Mouse (Mus musculus): ENCODE results near the gene Kdm2b.
A peak's percentile ranks its signal among the peaks of the same experiment; 100 is the strongest.

Gene Kdm2b

GRCm38 (mm10) chr5:122894007-122894637 is 95.5 kb downstream of the Kdm2b start:
- peak; percentile 59 for DNase-seq (ENCODE audit: low read depth, low spot score)

GRCm38 (mm10) chr5:122893270-122893669 is 96.4 kb downstream of the Kdm2b start:
- DNase-seq (ENCODE audit: low read depth, low spot score) = no peak

- DNase-seq (ENCODE audit: low read depth, low spot score) = no peak
Measured at GRCm38 (mm10) chr5:122890396-122890795, 99.2 kb downstream of the Kdm2b start.

GRCm38 (mm10) chr5:122888612-122889214 is 100.9 kb downstream of the Kdm2b start:
- no peak for DNase-seq (ENCODE audit: low read depth, low spot score)

GRCm38 (mm10) chr5:122887926-122888611 is 101.6 kb downstream of the Kdm2b start:
- DNase-seq (ENCODE audit: low read depth, low spot score) = no peak

- no peak for DNase-seq (ENCODE audit: low read depth, low spot score)
Measured at GRCm38 (mm10) chr5:122887033-122887432, 102.6 kb downstream of the Kdm2b start.

- DNase-seq (ENCODE audit: low read depth, low spot score) = no peak
Measured at GRCm38 (mm10) chr5:122884594-122885348, 104.9 kb downstream of the Kdm2b start.

GRCm38 (mm10) chr5:122883652-122884235 is 105.9 kb downstream of the Kdm2b start:
- DNase-seq (ENCODE audit: low read depth, low spot score) = no peak

GRCm38 (mm10) chr5:122883237-122883636 is 106.4 kb downstream of the Kdm2b start:
- DNase-seq (ENCODE audit: low read depth, low spot score) = no peak

GRCm38 (mm10) chr5:122882256-122883050 is 107.2 kb downstream of the Kdm2b start:
- no peak for DNase-seq (ENCODE audit: low read depth, low spot score)

GRCm38 (mm10) chr5:122881313-122881712 is 108.3 kb downstream of the Kdm2b start:
- peak; percentile 51 for DNase-seq (ENCODE audit: low read depth, low spot score)

GRCm38 (mm10) chr5:122880241-122880980 is 109.2 kb downstream of the Kdm2b start:
- no peak for DNase-seq (ENCODE audit: low read depth, low spot score)

GRCm38 (mm10) chr5:122876671-122877070 is 113.0 kb downstream of the Kdm2b start:
- DNase-seq (ENCODE audit: low read depth, low spot score) = no peak

- no peak for DNase-seq (ENCODE audit: low read depth, low spot score)
Measured at GRCm38 (mm10) chr5:122874359-122874758, 115.3 kb downstream of the Kdm2b start.

GRCm38 (mm10) chr5:122873573-122873972 is 116.0 kb downstream of the Kdm2b start:
- DNase-seq (ENCODE audit: low read depth, low spot score) = no peak

GRCm38 (mm10) chr5:122872626-122873025 is 117.0 kb downstream of the Kdm2b start:
- no peak for DNase-seq (ENCODE audit: low read depth, low spot score)

- no peak for DNase-seq (ENCODE audit: low read depth, low spot score)
Measured at GRCm38 (mm10) chr5:122863053-122863452, 126.6 kb downstream of the Kdm2b start.

- no peak for DNase-seq (ENCODE audit: low read depth, low spot score)
Measured at GRCm38 (mm10) chr5:122855858-122856257, 133.8 kb downstream of the Kdm2b start.

GRCm38 (mm10) chr5:122852611-122853010 is 137.0 kb downstream of the Kdm2b start:
- no peak for DNase-seq (ENCODE audit: low read depth, low spot score)

- DNase-seq (ENCODE audit: low read depth, low spot score) = peak; percentile 12
Measured at GRCm38 (mm10) chr5:122850319-122851002, 139.2 kb downstream of the Kdm2b start.
